Mouse (Mus musculus) embryo, embryonic 11 days (tissue): ENCODE measurements around the gene Rad51.

Experiments used
- DNase-seq: peaks from one replicate; pipeline ENCODE4 v3.0.0-alpha.2; 2015

The Rad51 gene

GRCm38 (mm10) chr2:119165401-119165800 is 52.8 kb downstream of the Rad51 start:
- no peak for DNase-seq

GRCm38 (mm10) chr2:119166901-119167865 is 54.6 kb downstream of the Rad51 start, which contains the start of gene Gchfr:
Gchfr (plus strand) TSS chr2:119167773.
- DNase-seq = peak; percentile 86

GRCm38 (mm10) chr2:119167866-119168256 is 55.3 kb downstream of the Rad51 start:
- DNase-seq = no peak

- no peak for DNase-seq
These were observed 57.7 kb downstream of the Rad51 start for GRCm38 (mm10) chr2:119170282-119170681.

GRCm38 (mm10) chr2:119171574-119171973 is 59.0 kb downstream of the Rad51 start:
- DNase-seq = peak; percentile 49

GRCm38 (mm10) chr2:119172446-119172845 is 59.9 kb downstream of the Rad51 start:
- no peak for DNase-seq

GRCm38 (mm10) chr2:119172862-119173576 is 60.4 kb downstream of the Rad51 start:
- peak; percentile 53 for DNase-seq

GRCm38 (mm10) chr2:119173991-119174651 is 61.5 kb downstream of the Rad51 start, which contains the start of gene Gm14137:
Gm14137 (plus strand) TSS chr2:119174509.
- DNase-seq = no peak

GRCm38 (mm10) chr2:119174866-119175265 is 62.3 kb downstream of the Rad51 start:
- no peak for DNase-seq

GRCm38 (mm10) chr2:119175614-119176013 is 63.0 kb downstream of the Rad51 start:
- no peak for DNase-seq

GRCm38 (mm10) chr2:119176761-119177160 is 64.2 kb downstream of the Rad51 start:
- DNase-seq = no peak

GRCm38 (mm10) chr2:119177384-119177939 is 64.9 kb downstream of the Rad51 start:
- no peak for DNase-seq

- DNase-seq = no peak
These were observed 70.3 kb downstream of the Rad51 start for GRCm38 (mm10) chr2:119182914-119183313.

GRCm38 (mm10) chr2:119189029-119189710 is 76.6 kb downstream of the Rad51 start:
- peak; percentile 87 for DNase-seq

GRCm38 (mm10) chr2:119190969-119191368 is 78.4 kb downstream of the Rad51 start:
- DNase-seq = no peak

GRCm38 (mm10) chr2:119194140-119194539 is 81.5 kb downstream of the Rad51 start:
- DNase-seq = no peak

GRCm38 (mm10) chr2:119196316-119197108 is 83.9 kb downstream of the Rad51 start:
- peak; percentile 47 for DNase-seq
